Mouse (Mus musculus) cortical plate, adult 2 months (tissue): Measurements from ENCODE around the gene Churc1.

Source experiments
- CTCF ChIP-seq: fragments of 200-500 bp; IDR thresholded peaks from 2 replicates; pipeline ENCODE4 v1.5.1; 2011; ENCODE audit warnings: mild to moderate bottlenecking, control low read depth, low read length; ENCODE audit not compliant: insufficient read depth; ENCODE audit errors: extremely low read depth
- POLR2A ChIP-seq: fragments of 200-500 bp; IDR thresholded peaks from 2 replicates; pipeline ENCODE4 v1.6.1; 2011; ENCODE audit warnings: mild to moderate bottlenecking, low read length, control low read depth; ENCODE audit not compliant: insufficient read depth; ENCODE audit errors: extremely low read depth

- TF ChIP-seq POLR2A (no peak), CTCF (no peak)
Observed at GRCm38 (mm10) chr12:76770841-76771500, 5.6 kb downstream of the Churc1 start.
